Mouse (Mus musculus): ENCODE measurements at regions not wholly inside any gene's neighbourhood (a gene's known extent, or its start where the extent isn't known, plus 50 kb on each side); places are given as distances from the start of the nearest gene placed in this dataset.

DNA sequence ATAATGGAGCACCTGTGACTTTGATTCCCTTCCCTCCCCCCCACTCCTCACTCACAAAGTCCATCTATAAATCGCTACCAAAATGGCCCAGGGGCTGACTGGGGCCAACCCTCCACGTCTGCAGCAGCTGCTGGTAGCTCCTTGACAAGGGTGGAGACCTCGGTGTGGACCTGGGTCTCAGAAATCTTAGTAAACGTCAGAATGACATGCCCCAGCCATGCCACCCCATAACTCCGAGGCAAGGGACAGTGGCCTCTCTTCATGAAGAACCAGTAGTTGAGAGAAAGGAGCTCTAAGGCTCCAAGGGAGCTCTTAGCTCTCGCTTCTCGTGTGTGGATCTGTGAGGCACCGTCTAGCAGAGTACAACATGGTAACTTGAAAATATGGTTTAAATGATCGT, 398.4 kb downstream of the Zfp536 start:
- TF ChIP-seq CTCF (IDR thresholded peaks at IDR 0.05; ENCODE audit: low read depth, low read length) (no peak), GATA1 (IDR thresholded peaks at IDR 0.05; ENCODE audit: borderline replicate concordance, low read length) (no peak), GATA2 (IDR thresholded peaks at IDR 0.05; ENCODE audit: borderline replicate concordance, low read depth, low read length) (no peak), TAL1 (conservative IDR thresholded peaks at IDR 0.05; ENCODE audit: low read depth, low read length) (no peak), POLR2AphosphoS5 (IDR thresholded peaks at IDR 0.05; ENCODE audit: insufficient replicate concordance, low read depth, low read length) (no peak)
